Mouse (Mus musculus) midbrain, embryonic 10.5 days (tissue): Measurements from ENCODE around the gene Tceanc2. TPM values are rescaled to one million over a fixed set of nuclear protein-coding genes. Genes with fewer than 3 reads are reported as not detected.

Experiments
- DNase-seq: peaks from one replicate; pipeline ENCODE4 v3.0.0-alpha.2; 2017; ENCODE audit warnings: low spot score
- H3K27ac ChIP-seq: fragments of 300-500 bp; sonication (generic); replicated peaks from 2 replicates; pipeline ENCODE4 v1.5.1; 2016; ENCODE audit warnings: mild to moderate bottlenecking
- H3K27me3 ChIP-seq: fragments of 300-500 bp; sonication (generic); 2 replicates; pipeline ENCODE4 v1.6.1; 2016; ENCODE audit warnings: low read depth, mild to moderate bottlenecking; ENCODE audit not compliant: poor library complexity, severe bottlenecking
- H3K36me3 ChIP-seq: fragments of 300-500 bp; sonication (generic); 2 replicates; pipeline ENCODE4 v1.6.1; 2016; ENCODE audit warnings: mild to moderate bottlenecking, moderate library complexity
- H3K4me1 ChIP-seq: fragments of 300-500 bp; sonication (generic); 2 replicates; pipeline ENCODE4 v1.6.1; 2016
- H3K4me3 ChIP-seq: fragments of 300-500 bp; sonication (generic); 2 replicates; pipeline ENCODE4 v1.5.1; 2016; ENCODE audit warnings: mild to moderate bottlenecking, moderate library complexity
- H3K9me3 ChIP-seq: fragments of 300-500 bp; sonication (generic); replicated peaks from 2 replicates; pipeline ENCODE4 v1.6.1; 2016; ENCODE audit warnings: mild to moderate bottlenecking
- whole genome bisulfite sequencing: fragments of 180-500 bp; shearing (Covaris S2); methylation state at CpG from one replicate; pipeline ENCODE4 v1.1.7; 2016; 5-methylcytosine and 5-hydroxymethylcytosine counted together
- polyA plus RNA-seq: library from polyadenylated mRNA; unstranded; fragments of >200 nt; fragmentation: Nextera tagmentation; extraction: Ambion mirVana; gene quantifications from 2 replicates; pipeline ENCODE4 v1.2.1, GENCODE M21; 2016

Tceanc2 gene
- polyA plus RNA-seq, 1 experiment from 2014 or later, result 39.7 TPM

- no peaks in the 10 kb centered on the region for H3K36me3 ChIP-seq
- H3K4me1 ChIP-seq, result peaks cover 43% of the 10 kb centered on the region
- H3K4me3 ChIP-seq, result no peak overlapping the region
- H3K27ac ChIP-seq, result peak overlapping the region; percentile 38
- H3K9me3 ChIP-seq, result no peaks in the 10 kb centered on the region
- DNase-seq, result no peak
- 86% methylated on average over 14 of the region's 14 CpGs for WGBS
- H3K27me3 ChIP-seq, result 0 out of 2 replicates have a peak, but pooled peaks cover under 1% of the 10 kb centered on the region
Measured at GRCm38 (mm10) chr4:107091696-107092095, 87.2 kb downstream of the Tceanc2 start.

- 7% methylated on average over 6 of the region's 6 CpGs for WGBS
- DNase-seq, result peak; percentile 91
- Histone ChIP-seq H3K27ac (peak overlapping the region; percentile 88), H3K36me3 (no peaks in the 10 kb centered on the region), H3K27me3 (no peaks in the 10 kb centered on the region), H3K9me3 (no peaks in the 10 kb centered on the region), H3K4me3 (peak overlapping the region; percentile 33), H3K4me1 (peaks cover 47% of the 10 kb centered on the region)
Measured at GRCm38 (mm10) chr4:107084858-107085257, 94.1 kb downstream of the Tceanc2 start.

GRCm38 (mm10) chr4:107084343-107084742 lies 94.6 kb downstream of the Tceanc2 start:
- H3K4me1 ChIP-seq, result peaks cover 47% of the 10 kb centered on the region
- no peaks in the 10 kb centered on the region for H3K9me3 ChIP-seq
- H3K27me3 ChIP-seq, result no peaks in the 10 kb centered on the region
- H3K4me3 ChIP-seq, result peak overlapping the region; percentile 33; the same call in 1 of the 2 replicates
- H3K36me3 ChIP-seq, result no peaks in the 10 kb centered on the region
- 18% methylated on average over 1 of the region's 1 CpGs for WGBS
- H3K27ac ChIP-seq, result peak overlapping the region; percentile 88
- DNase-seq, result no peak

Other genes with a start within 250 kb of the Tceanc2 start
- 122 and 123 TPM in 2 replicates for gene Mrpl37, start 112.2 kb downstream of the Tceanc2 start, polyA plus RNA-seq
- gene Cyb5rl, start 112.1 kb downstream of the Tceanc2 start, polyA plus RNA-seq, result 7.6 and 9.9 TPM in 2 replicates
- 0.11 and 0.22 TPM in 2 replicates for gene Cdcp2, start 82.2 kb downstream of the Tceanc2 start, polyA plus RNA-seq
- 279 and 311 TPM in 2 replicates for gene Tmem59, start 717 bp downstream of the Tceanc2 start, polyA plus RNA-seq
- not detected in 2 replicates for gene Ldlrad1, start 30.1 kb upstream of the Tceanc2 start, polyA plus RNA-seq
- 75.0 and 83.0 TPM in 2 replicates for gene Lrrc42, start 74.4 kb upstream of the Tceanc2 start, polyA plus RNA-seq
- gene Hspb11, start 74.5 kb upstream of the Tceanc2 start, polyA plus RNA-seq, result 25.6 and 25.9 TPM in 2 replicates
- not detected in 2 replicates for gene Dio1, start 128.1 kb upstream of the Tceanc2 start, polyA plus RNA-seq
- gene Yipf1, start 135.2 kb upstream of the Tceanc2 start, polyA plus RNA-seq, result 37.8 and 42.6 TPM in 2 replicates
- gene Ndc1, start 188.7 kb upstream of the Tceanc2 start, polyA plus RNA-seq, result 49.9 and 51.0 TPM in 2 replicates